Mouse (Mus musculus): ENCODE measurements around the gene Otub1.

GRCm38 (mm10) chr19:7240782-7241690, 34.9 kb upstream of the Otub1 start, which contains the start of gene Naa40:
- TF ChIP-seq POLR2A (IDR thresholded peaks at IDR 0.05; ENCODE audit: extremely low read depth, insufficient read depth, low read length), result 0 out of 2 replicates have a peak, but pooled peaks have one; percentile 52
- no peak for TF ChIP-seq CTCF (IDR thresholded peaks at IDR 0.05; ENCODE audit: extremely low read depth, insufficient read depth, low read length)
